Mouse (Mus musculus): Measurements from ENCODE around the gene Anapc1. TPM values are rescaled to one million over a fixed set of nuclear protein-coding genes. Genes with fewer than 3 reads are reported as not detected.

Gene Anapc1
- polyA plus RNA-seq, 1 experiment from 2014 or later = 39.8 TPM

GRCm38 (mm10) chr2:128722106-128722710 is 35.0 kb upstream of the Anapc1 start:
- H3K27ac ChIP-seq (ENCODE audit: low read length) = peak overlapping the region; percentile 89

GRCm38 (mm10) chr2:128719380-128719779 is 32.2 kb upstream of the Anapc1 start:
- 0 out of 2 replicates have a peak, but pooled peaks cover 2% of the 10 kb centered on the region for H3K36me3 ChIP-seq (ENCODE audit: control insufficient read depth, insufficient read depth, low read length)
- H3K27ac ChIP-seq (ENCODE audit: low read length) = no peak overlapping the region
- H3K27me3 ChIP-seq (replicated peaks; ENCODE audit: control insufficient read depth, insufficient read depth, low read length) = no peaks in the 10 kb centered on the region
- H3K4me2 ChIP-seq (ENCODE audit: low read depth, low read length) = no peak overlapping the region
- no peaks in the 10 kb centered on the region for H3K9me3 ChIP-seq (ENCODE audit: control insufficient read depth, low read length)
- WGBS = 86% methylated on average over 2 of the region's 2 CpGs
- ATAC-seq = no peak
- H3K4me3 ChIP-seq (ENCODE audit: low read length) = no peak overlapping the region
- H3K9ac ChIP-seq (ENCODE audit: low read depth, low read length) = no peak overlapping the region
- H3K4me1 ChIP-seq (ENCODE audit: control insufficient read depth, insufficient read depth, low read length) = peaks cover 38% of the 10 kb centered on the region

More at GRCm38 (mm10) chr2:128722106-128722710, 35.0 kb upstream of the Anapc1 start:
- no peak overlapping the region for H3K4me3 ChIP-seq (ENCODE audit: low read length)
- ATAC-seq = peak; percentile 92
- H3K27me3 ChIP-seq (replicated peaks; ENCODE audit: control insufficient read depth, insufficient read depth, low read length) = no peaks in the 10 kb centered on the region
- 0 out of 2 replicates have a peak, but pooled peaks cover 2% of the 10 kb centered on the region for H3K36me3 ChIP-seq (ENCODE audit: control insufficient read depth, insufficient read depth, low read length)
- H3K4me2 ChIP-seq (ENCODE audit: low read depth, low read length) = peak overlapping the region; percentile 42
- WGBS = 65% methylated on average over 5 of the region's 5 CpGs
- H3K9ac ChIP-seq (ENCODE audit: low read depth, low read length) = 0 out of 2 replicates have a peak overlapping the region, but pooled peaks have one; percentile 22
- H3K4me1 ChIP-seq (ENCODE audit: control insufficient read depth, insufficient read depth, low read length) = peaks cover 18% of the 10 kb centered on the region
- H3K9me3 ChIP-seq (ENCODE audit: control insufficient read depth, low read length) = no peaks in the 10 kb centered on the region

- no peak for ATAC-seq
- Histone ChIP-seq H3K4me3 (ENCODE audit: low read length) (no peak overlapping the region), H3K27ac (ENCODE audit: low read length) (peak overlapping the region; percentile 94), H3K4me1 (ENCODE audit: control insufficient read depth, insufficient read depth, low read length) (peaks cover 54% of the 10 kb centered on the region), H3K4me2 (ENCODE audit: low read depth, low read length) (no peak overlapping the region), H3K9ac (ENCODE audit: low read depth, low read length) (0 out of 2 replicates have a peak overlapping the region, but pooled peaks have one; percentile 33), H3K36me3 (ENCODE audit: control insufficient read depth, insufficient read depth, low read length) (0 out of 2 replicates have a peak, but pooled peaks cover 2% of the 10 kb centered on the region), H3K27me3 (replicated peaks; ENCODE audit: control insufficient read depth, insufficient read depth, low read length) (no peaks in the 10 kb centered on the region), H3K9me3 (ENCODE audit: control insufficient read depth, low read length) (no peaks in the 10 kb centered on the region)
- 89% methylated on average over 1 of the region's 1 CpGs for WGBS
These were observed 28.8 kb upstream of the Anapc1 start for GRCm38 (mm10) chr2:128715979-128716378.

- no peaks in the 10 kb centered on the region for H3K9me3 ChIP-seq (ENCODE audit: control insufficient read depth, low read length)
- peak overlapping the region; percentile 9; the same call in 1 of the 2 replicates for H3K4me3 ChIP-seq (ENCODE audit: low read length)
- H3K27me3 ChIP-seq (replicated peaks; ENCODE audit: control insufficient read depth, insufficient read depth, low read length) = no peaks in the 10 kb centered on the region
- peak; percentile 73 for ATAC-seq
- H3K27ac ChIP-seq (ENCODE audit: low read length) = peak overlapping the region; percentile 94
- H3K4me1 ChIP-seq (ENCODE audit: control insufficient read depth, insufficient read depth, low read length) = peaks cover 56% of the 10 kb centered on the region
- 40% methylated on average over 7 of the region's 7 CpGs for WGBS
- H3K9ac ChIP-seq (ENCODE audit: low read depth, low read length) = peak overlapping the region; percentile 38; the same call in 1 of the 2 replicates
- no peaks in the 10 kb centered on the region for H3K36me3 ChIP-seq (ENCODE audit: control insufficient read depth, insufficient read depth, low read length)
- H3K4me2 ChIP-seq (ENCODE audit: low read depth, low read length) = peak overlapping the region; percentile 17
These were observed 27.6 kb upstream of the Anapc1 start for GRCm38 (mm10) chr2:128714724-128715241.

- ATAC-seq = peak; percentile 7; the same call in 1 of the 2 replicates
These were observed 26.4 kb upstream of the Anapc1 start for GRCm38 (mm10) chr2:128713548-128714003.

GRCm38 (mm10) chr2:128712940-128713339 is 25.7 kb upstream of the Anapc1 start:
- 72% methylated on average over 6 of the region's 6 CpGs for WGBS
- H3K4me3 ChIP-seq (ENCODE audit: low read length) = no peak overlapping the region

More at GRCm38 (mm10) chr2:128713548-128714003, 26.4 kb upstream of the Anapc1 start:
- H3K27ac ChIP-seq (ENCODE audit: low read length) = peak overlapping the region; percentile 94
- no peaks in the 10 kb centered on the region for H3K36me3 ChIP-seq (ENCODE audit: control insufficient read depth, insufficient read depth, low read length)
- no peak overlapping the region for H3K4me3 ChIP-seq (ENCODE audit: low read length)
- H3K4me2 ChIP-seq (ENCODE audit: low read depth, low read length) = no peak overlapping the region
- H3K4me1 ChIP-seq (ENCODE audit: control insufficient read depth, insufficient read depth, low read length) = peaks cover 53% of the 10 kb centered on the region
- H3K27me3 ChIP-seq (replicated peaks; ENCODE audit: control insufficient read depth, insufficient read depth, low read length) = no peaks in the 10 kb centered on the region
- H3K9me3 ChIP-seq (ENCODE audit: control insufficient read depth, low read length) = no peaks in the 10 kb centered on the region
- WGBS = 38% methylated on average over 5 of the region's 5 CpGs
- peak overlapping the region; percentile 26 for H3K9ac ChIP-seq (ENCODE audit: low read depth, low read length)

GRCm38 (mm10) chr2:128710609-128711008 is 23.4 kb upstream of the Anapc1 start:
- WGBS = 53% methylated on average over 6 of the region's 6 CpGs
- Histone ChIP-seq H3K27ac (ENCODE audit: low read length) (peak overlapping the region; percentile 89), H3K36me3 (ENCODE audit: control insufficient read depth, insufficient read depth, low read length) (no peaks in the 10 kb centered on the region), H3K9me3 (ENCODE audit: control insufficient read depth, low read length) (no peaks in the 10 kb centered on the region), H3K9ac (ENCODE audit: low read depth, low read length) (no peak overlapping the region), H3K4me2 (ENCODE audit: low read depth, low read length) (peak overlapping the region; percentile 23; the same call in 1 of the 2 replicates), H3K27me3 (replicated peaks; ENCODE audit: control insufficient read depth, insufficient read depth, low read length) (no peaks in the 10 kb centered on the region), H3K4me1 (ENCODE audit: control insufficient read depth, insufficient read depth, low read length) (peaks cover 32% of the 10 kb centered on the region), H3K4me3 (ENCODE audit: low read length) (no peak overlapping the region)
- ATAC-seq = peak; percentile 84

More at GRCm38 (mm10) chr2:128712940-128713339, 25.7 kb upstream of the Anapc1 start:
- Histone ChIP-seq H3K27ac (ENCODE audit: low read length) (peak overlapping the region; percentile 33; the same call in 1 of the 2 replicates), H3K9me3 (ENCODE audit: control insufficient read depth, low read length) (no peaks in the 10 kb centered on the region), H3K36me3 (ENCODE audit: control insufficient read depth, insufficient read depth, low read length) (no peaks in the 10 kb centered on the region), H3K4me2 (ENCODE audit: low read depth, low read length) (no peak overlapping the region), H3K4me1 (ENCODE audit: control insufficient read depth, insufficient read depth, low read length) (peaks cover 48% of the 10 kb centered on the region), H3K27me3 (replicated peaks; ENCODE audit: control insufficient read depth, insufficient read depth, low read length) (no peaks in the 10 kb centered on the region), H3K9ac (ENCODE audit: low read depth, low read length) (no peak overlapping the region)
- ATAC-seq = no peak

GRCm38 (mm10) chr2:128709264-128709663 is 22.1 kb upstream of the Anapc1 start:
- Histone ChIP-seq H3K9me3 (ENCODE audit: control insufficient read depth, low read length) (no peaks in the 10 kb centered on the region), H3K36me3 (ENCODE audit: control insufficient read depth, insufficient read depth, low read length) (no peaks in the 10 kb centered on the region), H3K27me3 (replicated peaks; ENCODE audit: control insufficient read depth, insufficient read depth, low read length) (no peaks in the 10 kb centered on the region), H3K4me1 (ENCODE audit: control insufficient read depth, insufficient read depth, low read length) (peaks cover 20% of the 10 kb centered on the region), H3K9ac (ENCODE audit: low read depth, low read length) (no peak overlapping the region), H3K4me2 (ENCODE audit: low read depth, low read length) (no peak overlapping the region), H3K4me3 (ENCODE audit: low read length) (no peak overlapping the region), H3K27ac (ENCODE audit: low read length) (peak overlapping the region; percentile 6; the same call in 1 of the 2 replicates)
- 51% methylated on average over 6 of the region's 6 CpGs for WGBS
- ATAC-seq = no peak

- ATAC-seq = no peak
- H3K9me3 ChIP-seq (ENCODE audit: control insufficient read depth, low read length) = no peaks in the 10 kb centered on the region
- 0 out of 2 replicates have a peak, but pooled peaks cover 2% of the 10 kb centered on the region for H3K4me1 ChIP-seq (ENCODE audit: control insufficient read depth, insufficient read depth, low read length)
- no peak overlapping the region for H3K9ac ChIP-seq (ENCODE audit: low read depth, low read length)
- H3K4me2 ChIP-seq (ENCODE audit: low read depth, low read length) = no peak overlapping the region
- no peak overlapping the region for H3K4me3 ChIP-seq (ENCODE audit: low read length)
- WGBS = 86% methylated on average over 3 of the region's 3 CpGs
- H3K27ac ChIP-seq (ENCODE audit: low read length) = no peak overlapping the region
- H3K36me3 ChIP-seq (ENCODE audit: control insufficient read depth, insufficient read depth, low read length) = no peaks in the 10 kb centered on the region
- no peaks in the 10 kb centered on the region for H3K27me3 ChIP-seq (replicated peaks; ENCODE audit: control insufficient read depth, insufficient read depth, low read length)
These were observed 17.3 kb upstream of the Anapc1 start for GRCm38 (mm10) chr2:128704474-128704873.

Measured in intestine, embryonic 16.5 days (tissue).